Mouse (Mus musculus) hindbrain, embryonic 14.5 days (tissue): ENCODE measurements around the gene Rae1. TPM values are rescaled to one million over a fixed set of nuclear protein-coding genes. Genes with fewer than 3 reads are reported as not detected.

Source experiments
- ATAC-seq: fragments of 200-750 bp; cut with Nextera tagmentation; 2 replicates; pipeline ENCODE4 v1.8.0; 2017; ENCODE audit warnings: moderate number of reproducible peaks, mild to moderate bottlenecking, moderate TSS enrichment, moderate library complexity; ENCODE audit not compliant: low FRiP score
- DNase-seq: peaks from one replicate; pipeline ENCODE4 v3.0.0-alpha.2; 2015; ENCODE audit warnings: low spot score
- H3K27ac ChIP-seq: fragments of 300-500 bp; sonication (generic); 2 replicates; pipeline ENCODE4 v1.5.1; 2014; ENCODE audit warnings: mild to moderate bottlenecking, moderate library complexity
- H3K27me3 ChIP-seq: fragments of 300-500 bp; sonication (generic); 2 replicates; pipeline ENCODE4 v1.6.1; 2014; ENCODE audit warnings: mild to moderate bottlenecking, low read length, mixed read lengths; ENCODE audit not compliant: control insufficient read depth, insufficient read depth
- H3K36me3 ChIP-seq: fragments of 300-500 bp; sonication (generic); replicated peaks from 2 replicates; pipeline ENCODE4 v1.6.1; 2014; ENCODE audit not compliant: control insufficient read depth, insufficient read depth
- H3K4me1 ChIP-seq: fragments of 300-500 bp; sonication (generic); replicated peaks from 2 replicates; pipeline ENCODE4 v1.6.1; 2014; ENCODE audit warnings: antibody characterized with exemption, low read length, mixed read lengths; ENCODE audit not compliant: control insufficient read depth, insufficient read depth
- H3K4me2 ChIP-seq: fragments of 300-500 bp; sonication (generic); replicated peaks from 2 replicates; pipeline ENCODE4 v1.6.1; 2014; ENCODE audit warnings: mild to moderate bottlenecking, moderate library complexity
- H3K4me3 ChIP-seq: fragments of 300-500 bp; sonication (generic); replicated peaks from 2 replicates; pipeline ENCODE4 v1.5.1; 2014; ENCODE audit warnings: mild to moderate bottlenecking, low read length
- H3K9ac ChIP-seq: fragments of 300-500 bp; sonication (generic); 2 replicates; pipeline ENCODE4 v1.6.1; 2014
- H3K9me3 ChIP-seq: fragments of 300-500 bp; sonication (generic); 2 replicates; pipeline ENCODE4 v1.6.1; 2016; ENCODE audit warnings: low read length; ENCODE audit not compliant: control insufficient read depth
- WGBS: fragments of 180-500 bp; shearing (Covaris S2); extraction: QIAGEN DNeasy Blood & Tissue Kit; methylation state at CpG from one replicate; pipeline ENCODE4 v1.1.7; 2014; 5-methylcytosine and 5-hydroxymethylcytosine counted together
- polyA plus RNA-seq: library from polyadenylated mRNA; unstranded; fragments of >200 nt; fragmentation: Nextera tagmentation; extraction: Ambion mirVana; gene quantifications from 2 replicates; pipeline ENCODE4 v1.2.1, GENCODE M21; 2014

Rae1 gene
- polyA plus RNA-seq, 1 experiment from 2014 or later: 117 TPM

- H3K4me3 ChIP-seq: no peak overlapping the region
- H3K36me3 ChIP-seq: no peaks in the 10 kb centered on the region
- ATAC-seq (no peak), DNase-seq (no peak)
- H3K9ac ChIP-seq: no peak overlapping the region
- H3K27me3 ChIP-seq: no peaks in the 10 kb centered on the region
- WGBS: 43% methylated on average over 17 of the region's 17 CpGs
- no peaks in the 10 kb centered on the region for H3K9me3 ChIP-seq
- no peaks in the 10 kb centered on the region for H3K4me1 ChIP-seq
- no peak overlapping the region for H3K4me2 ChIP-seq
- H3K27ac ChIP-seq: no peak overlapping the region
Observed at GRCm38 (mm10) chr2:173048041-173048745, 48.3 kb downstream of the Rae1 start.

GRCm38 (mm10) chr2:173049231-173049630 is 49.3 kb downstream of the Rae1 start:
- no peaks in the 10 kb centered on the region for H3K4me1 ChIP-seq
- H3K27me3 ChIP-seq: no peaks in the 10 kb centered on the region
- no peak for ATAC-seq
- H3K4me3 ChIP-seq: no peak overlapping the region
- no peak overlapping the region for H3K4me2 ChIP-seq
- no peak overlapping the region for H3K27ac ChIP-seq
- no peak for DNase-seq
- H3K9me3 ChIP-seq: no peaks in the 10 kb centered on the region
- WGBS: 82% methylated on average over 3 of the region's 3 CpGs
- no peaks in the 10 kb centered on the region for H3K36me3 ChIP-seq
- no peak overlapping the region for H3K9ac ChIP-seq

DNA sequence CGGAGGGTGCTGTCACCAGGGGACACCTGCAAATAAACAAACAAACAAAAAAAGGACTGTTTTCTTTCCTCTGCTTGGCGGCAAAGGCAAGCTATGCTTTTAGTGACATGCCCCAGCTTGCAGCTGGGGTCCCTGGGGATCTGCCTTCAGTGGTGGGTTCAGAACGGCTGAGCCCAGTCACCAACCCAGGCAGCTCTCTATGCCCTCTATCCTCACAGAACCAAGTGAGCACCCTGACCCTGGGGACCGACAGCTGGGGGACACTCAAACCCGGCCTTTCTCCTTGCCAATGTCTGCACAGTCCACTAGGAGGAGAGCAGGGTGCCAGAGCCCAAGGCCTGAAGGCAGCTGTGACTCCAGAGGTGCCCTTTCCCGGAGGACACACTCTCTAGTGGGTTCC is 49.9 kb downstream of the Rae1 start:
- H3K9me3 ChIP-seq: no peaks in the 10 kb centered on the region
- ATAC-seq: no peak

DNA sequence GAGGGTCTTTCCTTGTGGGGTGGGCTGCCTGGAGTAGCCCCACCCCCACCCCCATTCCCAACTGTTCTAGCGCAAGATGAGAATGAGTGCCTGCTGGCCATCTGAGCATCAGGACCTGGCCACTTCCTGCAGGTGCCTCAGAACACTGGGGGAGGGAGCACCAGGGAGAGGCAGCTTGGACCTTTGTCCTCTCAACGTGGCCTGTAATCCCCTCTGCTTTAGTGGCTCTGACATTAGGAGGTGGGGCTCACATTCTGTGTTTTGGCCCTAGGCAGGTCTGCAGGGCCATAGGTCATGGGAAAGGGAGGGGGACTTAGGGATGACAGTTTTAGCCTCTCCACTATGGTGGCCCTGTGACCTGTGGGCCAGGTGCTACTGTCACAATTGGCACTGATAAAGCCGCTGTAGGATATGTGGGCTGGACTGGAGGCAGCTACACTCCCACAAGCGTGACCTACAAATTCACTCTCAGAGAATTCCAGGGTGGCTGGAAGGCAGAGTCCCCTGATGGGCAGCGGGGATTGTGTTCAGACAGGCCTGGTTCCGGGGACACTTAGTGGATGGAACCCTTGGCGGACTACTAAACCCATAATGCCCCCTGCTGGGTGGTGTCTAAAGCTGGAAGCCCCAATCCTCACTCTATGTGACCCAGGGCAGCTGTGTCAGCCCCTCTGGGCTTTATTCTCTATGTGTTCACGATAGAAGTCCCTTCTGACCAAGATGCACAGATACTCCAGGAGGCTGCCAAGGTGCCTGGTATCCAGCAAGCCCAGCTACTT is 50.9 kb downstream of the Rae1 start:
- 36% methylated on average over 8 of the region's 8 CpGs for WGBS
- Histone ChIP-seq H3K9ac (no peak overlapping the region), H3K27me3 (no peaks in the 10 kb centered on the region), H3K4me1 (no peaks in the 10 kb centered on the region), H3K4me3 (no peak overlapping the region), H3K9me3 (no peaks in the 10 kb centered on the region), H3K27ac (no peak overlapping the region), H3K4me2 (no peak overlapping the region), H3K36me3 (no peaks in the 10 kb centered on the region)
- ATAC-seq (no peak), DNase-seq (no peak)

More for the DNA sequence above, 49.9 kb downstream of the Rae1 start:
- Histone ChIP-seq H3K9ac (no peak overlapping the region), H3K4me3 (no peak overlapping the region), H3K27me3 (no peaks in the 10 kb centered on the region), H3K36me3 (no peaks in the 10 kb centered on the region), H3K4me1 (no peaks in the 10 kb centered on the region), H3K27ac (no peak overlapping the region), H3K4me2 (no peak overlapping the region)
- 53% methylated on average over 5 of the region's 6 CpGs for WGBS
- no peak for DNase-seq

- Histone ChIP-seq H3K27ac (no peak overlapping the region), H3K4me3 (no peak overlapping the region), H3K9me3 (no peaks in the 10 kb centered on the region), H3K4me1 (no peaks in the 10 kb centered on the region), H3K4me2 (no peak overlapping the region), H3K27me3 (no peaks in the 10 kb centered on the region), H3K36me3 (no peaks in the 10 kb centered on the region), H3K9ac (no peak overlapping the region)
- DNase-seq (no peak), ATAC-seq (no peak)
- WGBS: 92% methylated on average over 8 of the region's 8 CpGs
Observed at GRCm38 (mm10) chr2:173052881-173053280, 53.0 kb downstream of the Rae1 start.

DNA sequence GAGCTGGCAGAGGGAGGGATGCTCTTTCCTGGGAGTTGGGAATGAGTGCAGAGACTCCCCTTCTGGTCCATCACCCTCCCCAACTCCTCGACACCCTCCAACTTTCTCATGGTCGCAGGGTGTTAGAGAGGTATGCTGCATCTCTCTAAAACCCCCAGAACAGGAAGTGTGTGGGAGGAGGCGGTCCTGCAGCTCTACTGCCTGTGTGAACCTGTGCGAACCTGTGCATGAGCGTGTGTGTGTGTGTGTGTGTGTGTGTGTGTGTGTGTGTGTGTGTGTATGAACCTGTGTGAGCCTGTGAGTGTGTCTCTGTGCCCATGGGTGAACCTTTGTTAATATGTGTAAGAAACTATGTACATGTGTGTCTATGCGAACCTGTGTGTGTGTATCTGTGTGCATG is 53.9 kb downstream of the Rae1 start:
- H3K9me3 ChIP-seq: no peaks in the 10 kb centered on the region
- H3K4me1 ChIP-seq: no peaks in the 10 kb centered on the region
- no peaks in the 10 kb centered on the region for H3K36me3 ChIP-seq
- no peaks in the 10 kb centered on the region for H3K27me3 ChIP-seq
- H3K4me3 ChIP-seq: no peak overlapping the region
- no peak overlapping the region for H3K9ac ChIP-seq
- WGBS: 83% methylated on average over 6 of the region's 6 CpGs
- DNase-seq (no peak), ATAC-seq (no peak)
- no peak overlapping the region for H3K27ac ChIP-seq
- H3K4me2 ChIP-seq: no peak overlapping the region

GRCm38 (mm10) chr2:173056303-173056881 is 56.5 kb downstream of the Rae1 start:
- Histone ChIP-seq H3K4me3 (no peak overlapping the region), H3K4me2 (no peak overlapping the region), H3K27me3 (no peaks in the 10 kb centered on the region), H3K4me1 (no peaks in the 10 kb centered on the region), H3K27ac (no peak overlapping the region), H3K36me3 (no peaks in the 10 kb centered on the region), H3K9ac (no peak overlapping the region), H3K9me3 (no peaks in the 10 kb centered on the region)
- WGBS: 79% methylated on average over 10 of the region's 10 CpGs
- DNase-seq: no peak
- no peak for ATAC-seq

- no peak overlapping the region for H3K9ac ChIP-seq
- H3K9me3 ChIP-seq: no peaks in the 10 kb centered on the region
- no peaks in the 10 kb centered on the region for H3K36me3 ChIP-seq
- no peak overlapping the region for H3K4me2 ChIP-seq
- no peak for ATAC-seq
- H3K27me3 ChIP-seq: no peaks in the 10 kb centered on the region
- DNase-seq: no peak
- 80% methylated on average over 11 of the region's 11 CpGs for WGBS
- no peaks in the 10 kb centered on the region for H3K4me1 ChIP-seq
- no peak overlapping the region for H3K27ac ChIP-seq
- H3K4me3 ChIP-seq: no peak overlapping the region
Observed at GRCm38 (mm10) chr2:173056882-173057315, 57.0 kb downstream of the Rae1 start.

DNA sequence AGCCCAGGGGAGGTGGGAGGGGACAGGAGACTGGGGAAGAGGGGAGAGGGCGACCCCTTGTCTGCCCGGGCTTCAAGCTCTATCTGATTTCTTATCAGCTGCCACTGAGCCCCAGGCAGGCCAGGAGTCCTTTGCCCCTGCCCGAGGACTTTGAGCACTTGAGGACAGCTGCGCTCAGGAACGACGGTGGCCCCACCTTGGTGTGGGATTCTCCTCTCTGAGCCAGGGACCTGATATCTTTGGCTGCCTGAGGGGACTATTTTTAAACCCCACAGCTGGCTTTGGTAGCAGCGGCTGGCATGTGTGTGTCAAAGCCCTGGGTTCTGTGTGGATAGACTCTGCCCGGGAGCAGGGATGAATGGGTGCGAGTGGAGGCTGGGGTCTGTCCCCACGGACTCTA is 57.7 kb downstream of the Rae1 start:
- 66% methylated on average over 10 of the region's 10 CpGs for WGBS
- no peak overlapping the region for H3K4me2 ChIP-seq
- no peaks in the 10 kb centered on the region for H3K4me1 ChIP-seq
- H3K9ac ChIP-seq: no peak overlapping the region
- H3K4me3 ChIP-seq: no peak overlapping the region
- no peak for ATAC-seq
- H3K36me3 ChIP-seq: no peaks in the 10 kb centered on the region
- H3K27ac ChIP-seq: no peak overlapping the region
- no peaks in the 10 kb centered on the region for H3K27me3 ChIP-seq
- no peak for DNase-seq
- H3K9me3 ChIP-seq: no peaks in the 10 kb centered on the region
